Mouse (Mus musculus) neural tube, embryonic 14.5 days (tissue): ENCODE results near the gene Vav2. TPM values are rescaled to one million over a fixed set of nuclear protein-coding genes. Genes with fewer than 3 reads are reported as not detected.

Source experiments
- ATAC-seq: fragments of 200-750 bp; cut with Nextera tagmentation; 2 replicates; pipeline ENCODE4 v1.8.0; 2017; ENCODE audit warnings: low read depth, mild to moderate bottlenecking, moderate TSS enrichment, moderate library complexity
- H3K27ac ChIP-seq: fragments of 300-500 bp; sonication (generic); 2 replicates; pipeline ENCODE4 v1.5.1; 2014; ENCODE audit warnings: low read depth, mild to moderate bottlenecking, control low read depth, low read length, moderate library complexity, mixed read lengths
- H3K27me3 ChIP-seq: fragments of 300-500 bp; sonication (generic); 2 replicates; pipeline ENCODE4 v1.6.1; 2014; ENCODE audit warnings: low read length; ENCODE audit not compliant: control insufficient read depth, insufficient read depth
- H3K36me3 ChIP-seq: fragments of 300-500 bp; sonication (generic); 2 replicates; pipeline ENCODE4 v1.6.1; 2014; ENCODE audit warnings: low read length, mixed read lengths; ENCODE audit not compliant: control insufficient read depth, insufficient read depth
- H3K4me1 ChIP-seq: fragments of 300-500 bp; sonication (generic); 2 replicates; pipeline ENCODE4 v1.6.1; 2014; ENCODE audit warnings: low read length; ENCODE audit not compliant: control insufficient read depth, insufficient read depth
- H3K4me2 ChIP-seq: fragments of 300-500 bp; sonication (generic); 2 replicates; pipeline ENCODE4 v1.6.1; 2014; ENCODE audit warnings: mild to moderate bottlenecking, low read depth, low read length, control low read depth
- H3K4me3 ChIP-seq: fragments of 300-500 bp; sonication (generic); 2 replicates; pipeline ENCODE4 v1.5.1; 2014; ENCODE audit warnings: low read depth, low read length, control low read depth, mixed read lengths
- H3K9ac ChIP-seq: fragments of 300-500 bp; sonication (generic); replicated peaks from 2 replicates; pipeline ENCODE4 v1.6.1; 2014; ENCODE audit warnings: low read depth, mild to moderate bottlenecking, control low read depth, low read length, mixed read lengths
- H3K9me3 ChIP-seq: fragments of 300-500 bp; sonication (generic); 2 replicates; pipeline ENCODE4 v1.6.1; 2016; ENCODE audit warnings: low read length; ENCODE audit not compliant: control insufficient read depth
- WGBS: fragments of 180-500 bp; shearing (Covaris S2); extraction: QIAGEN DNeasy Blood & Tissue Kit; methylation state at CpG from one replicate; pipeline ENCODE4 v1.1.7; 2014; 5-methylcytosine and 5-hydroxymethylcytosine counted together
- polyA plus RNA-seq: library from polyadenylated mRNA; unstranded; fragments of >200 nt; fragmentation: Nextera tagmentation; extraction: Ambion mirVana; gene quantifications from 2 replicates; pipeline ENCODE4 v1.2.1, GENCODE M21; 2014

Vav2 gene
- polyA plus RNA-seq, 1 experiment from 2014 or later: 14.5 TPM

DNA sequence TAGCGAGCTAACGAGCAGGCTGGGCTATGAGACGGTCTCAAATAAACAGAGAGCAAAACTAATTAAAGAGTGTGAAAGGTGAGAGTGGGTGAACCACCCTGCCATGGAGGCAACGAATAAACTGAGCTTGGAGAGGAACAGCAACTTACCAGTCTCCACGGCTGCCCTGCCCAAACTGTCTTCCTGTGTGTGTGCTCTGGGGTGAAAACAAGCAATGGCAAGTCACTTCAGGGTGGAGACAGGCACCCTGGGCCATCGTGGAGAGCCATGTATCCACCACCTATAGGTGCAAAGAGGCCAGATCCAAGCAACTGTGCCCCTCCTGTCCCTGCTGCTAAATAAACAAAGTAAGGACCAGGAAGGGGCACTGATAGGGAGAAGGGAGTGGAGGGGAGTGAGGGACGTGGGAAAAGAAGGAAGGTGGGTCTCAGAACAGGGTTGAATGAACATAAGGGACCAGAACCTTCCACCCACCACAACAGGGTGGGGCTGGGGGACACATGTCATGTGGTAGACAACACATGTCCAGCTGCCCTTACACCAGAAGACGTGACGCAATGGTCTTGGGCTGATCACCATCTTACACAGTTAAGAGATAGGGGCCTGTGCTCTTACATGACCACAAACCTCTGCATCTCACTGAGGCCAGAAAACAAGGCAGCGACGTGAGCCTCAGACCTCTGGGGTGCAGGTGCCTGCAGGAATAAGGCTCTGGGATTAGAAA, 11.6 kb downstream of the Vav2 start:
- Histone ChIP-seq H3K4me1 (peaks cover 58% of the 10 kb centered on the region), H3K36me3 (no peaks in the 10 kb centered on the region), H3K9ac (0 out of 2 replicates have a peak overlapping the region, but pooled peaks have one; percentile 16), H3K27me3 (no peaks in the 10 kb centered on the region), H3K4me2 (no peak overlapping the region), H3K4me3 (no peak overlapping the region), H3K27ac (peak overlapping the region; percentile 53; the same call in 1 of the 2 replicates), H3K9me3 (no peaks in the 10 kb centered on the region)
- WGBS: 56% methylated on average over 11 of the region's 11 CpGs
- ATAC-seq: no peak

DNA sequence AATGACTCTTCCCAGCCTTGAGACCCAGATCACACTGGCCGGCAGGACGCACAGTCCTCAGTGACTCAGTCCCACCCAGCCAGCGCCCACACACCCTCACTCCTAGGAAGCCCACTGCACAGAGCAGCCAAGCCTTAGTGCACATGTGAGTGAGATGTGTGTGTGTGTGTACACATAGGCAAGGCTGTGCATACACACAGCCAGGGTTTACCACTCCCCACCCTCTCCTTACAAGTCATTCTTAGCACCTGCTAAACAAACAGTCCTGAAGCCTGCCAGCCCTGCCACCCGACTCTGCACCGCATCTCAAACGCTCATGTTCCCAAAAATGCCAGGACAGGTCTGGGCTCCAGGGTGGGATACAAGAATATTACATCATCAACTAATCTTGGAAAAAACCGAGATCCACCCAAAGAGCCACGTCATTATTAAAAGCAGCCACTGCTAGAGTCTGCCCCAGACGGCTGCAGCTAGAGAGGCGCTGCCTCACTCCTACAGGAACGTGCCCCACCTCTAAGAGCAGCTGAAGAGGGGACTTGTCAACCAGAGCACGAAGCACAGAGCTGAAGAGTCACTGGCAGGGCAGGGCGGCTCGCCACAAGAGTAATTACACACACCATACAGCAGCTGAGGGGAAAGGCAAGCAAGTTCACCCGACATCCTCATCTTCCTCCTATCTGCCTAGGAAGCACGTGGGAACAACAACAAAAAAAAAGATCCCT, 12.7 kb downstream of the Vav2 start:
- Histone ChIP-seq H3K27me3 (no peaks in the 10 kb centered on the region), H3K4me2 (peak overlapping the region; percentile 3; the same call in 1 of the 2 replicates), H3K27ac (peak overlapping the region; percentile 69), H3K9ac (no peak overlapping the region), H3K4me3 (no peak overlapping the region), H3K9me3 (no peaks in the 10 kb centered on the region), H3K4me1 (peaks cover 58% of the 10 kb centered on the region), H3K36me3 (no peaks in the 10 kb centered on the region)
- peak; percentile 70 for ATAC-seq
- 13% methylated on average over 16 of the region's 16 CpGs for WGBS

DNA sequence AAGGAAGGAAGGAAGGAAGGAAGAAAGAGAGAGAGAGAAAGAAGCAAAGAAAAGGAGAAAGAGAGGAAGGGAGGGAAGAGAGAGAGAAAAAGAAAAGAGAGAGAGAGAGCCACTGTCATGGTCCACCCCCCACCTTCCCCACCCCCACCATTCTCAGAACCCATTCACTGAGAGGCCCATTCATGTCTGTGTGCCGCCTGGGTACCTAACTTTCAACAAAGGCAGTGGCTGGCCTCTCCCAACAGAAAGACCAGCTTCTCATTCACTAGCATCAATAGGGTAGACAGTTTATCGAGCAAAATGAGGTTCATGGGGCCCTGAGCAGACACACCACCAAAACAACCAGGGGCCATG, 13.3 kb downstream of the Vav2 start:
- Histone ChIP-seq H3K27ac (peak overlapping the region; percentile 69; the same call in 1 of the 2 replicates), H3K27me3 (no peaks in the 10 kb centered on the region), H3K9me3 (no peaks in the 10 kb centered on the region), H3K4me1 (peaks cover 59% of the 10 kb centered on the region), H3K4me2 (no peak overlapping the region), H3K4me3 (no peak overlapping the region), H3K36me3 (no peaks in the 10 kb centered on the region), H3K9ac (no peak overlapping the region)
- no peak for ATAC-seq
- 10% methylated on average over 2 of the region's 2 CpGs for WGBS

DNA sequence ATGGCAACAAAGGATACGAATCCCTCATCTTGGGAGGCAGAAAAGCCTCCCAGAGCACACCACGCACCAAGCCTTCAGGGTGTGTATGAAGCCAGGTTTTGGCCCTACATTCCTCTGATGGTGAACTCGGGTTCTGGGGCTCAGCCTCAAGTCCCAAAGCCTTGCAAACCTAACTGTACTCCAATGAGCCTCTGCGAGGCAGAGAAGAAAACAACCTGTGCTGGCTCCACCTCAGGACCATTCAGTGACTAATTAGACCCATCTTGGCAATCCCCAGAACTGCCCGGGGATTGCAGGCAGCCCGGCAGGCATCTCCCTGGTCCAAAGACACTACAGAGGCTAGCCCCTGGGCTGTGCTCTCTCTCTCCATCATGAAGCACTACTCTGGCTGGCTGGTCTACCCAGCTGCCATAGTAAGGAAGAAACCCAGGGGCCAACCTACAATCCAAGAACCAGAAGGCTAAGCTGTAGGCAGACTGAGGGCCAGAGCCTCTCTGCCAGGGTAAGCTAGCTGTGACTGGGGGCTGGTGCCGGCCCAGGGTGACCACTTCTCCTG, 14.5 kb downstream of the Vav2 start:
- H3K27ac ChIP-seq: peak overlapping the region; percentile 74
- H3K4me1 ChIP-seq: peaks cover 58% of the 10 kb centered on the region
- no peaks in the 10 kb centered on the region for H3K36me3 ChIP-seq
- H3K27me3 ChIP-seq: no peaks in the 10 kb centered on the region
- no peak overlapping the region for H3K9ac ChIP-seq
- no peak overlapping the region for H3K4me3 ChIP-seq
- H3K9me3 ChIP-seq: no peaks in the 10 kb centered on the region
- WGBS: 8% methylated on average over 7 of the region's 7 CpGs
- ATAC-seq: no peak
- H3K4me2 ChIP-seq: no peak overlapping the region

DNA sequence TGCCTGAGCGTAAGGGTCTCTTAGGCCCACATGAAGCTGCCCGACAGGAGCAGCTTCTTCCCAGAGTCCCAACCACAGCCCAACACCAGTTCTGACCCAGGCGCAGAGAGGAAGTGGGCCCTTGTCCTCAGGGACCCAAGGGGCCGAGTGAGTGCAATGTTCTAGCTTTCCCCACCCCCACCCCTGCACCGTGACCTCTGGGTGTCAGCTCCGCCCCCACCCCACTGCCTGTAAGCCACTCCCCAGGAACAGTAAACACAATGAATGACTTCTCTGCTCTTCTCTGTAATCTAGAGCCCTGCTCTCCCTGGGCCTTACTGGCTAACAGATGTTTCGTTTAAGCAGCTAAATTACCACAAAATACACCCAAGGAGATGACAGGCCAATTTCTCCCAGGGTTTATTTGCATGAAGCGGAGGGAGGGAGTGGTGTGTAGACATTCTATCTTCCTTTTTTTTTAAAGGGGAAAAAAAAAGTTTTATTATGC, 15.1 kb downstream of the Vav2 start:
- WGBS: 7% methylated on average over 8 of the region's 8 CpGs
- ATAC-seq: peak; percentile 28; the same call in 1 of the 2 replicates
- Histone ChIP-seq H3K9me3 (no peaks in the 10 kb centered on the region), H3K27me3 (no peaks in the 10 kb centered on the region), H3K9ac (no peak overlapping the region), H3K4me2 (no peak overlapping the region), H3K4me3 (no peak overlapping the region), H3K4me1 (peaks cover 58% of the 10 kb centered on the region), H3K27ac (peak overlapping the region; percentile 74), H3K36me3 (no peaks in the 10 kb centered on the region)

DNA sequence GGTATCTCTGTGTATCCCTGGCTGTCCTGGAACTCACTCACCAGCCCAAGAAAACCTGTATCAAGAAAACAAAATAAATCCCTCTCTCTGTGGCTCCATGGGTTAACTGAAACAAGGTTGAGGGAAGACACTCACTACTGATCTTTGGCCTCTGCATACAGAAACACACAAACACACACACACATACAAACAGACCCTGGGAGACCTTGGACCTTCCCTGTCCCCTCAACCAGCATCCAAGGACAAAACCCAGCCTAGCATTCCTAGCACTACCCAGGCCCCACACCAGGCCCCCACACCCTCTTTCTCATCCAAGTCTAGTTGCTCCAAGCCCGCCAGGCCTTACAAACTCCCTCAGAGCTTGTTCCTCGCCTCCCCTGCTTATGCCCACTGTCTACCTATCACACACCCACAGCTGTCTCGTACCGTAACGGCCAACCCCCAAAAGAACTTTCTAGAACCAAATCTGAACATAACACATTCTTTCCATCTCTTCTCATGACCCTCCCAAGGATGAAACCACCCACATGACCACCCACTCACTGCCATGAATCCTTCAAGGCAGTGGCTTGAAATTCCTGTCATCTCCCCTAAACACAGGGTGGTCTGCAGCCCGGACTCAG, 16.2 kb downstream of the Vav2 start:
- Histone ChIP-seq H3K4me1 (peaks cover 50% of the 10 kb centered on the region), H3K4me3 (no peak overlapping the region), H3K36me3 (no peaks in the 10 kb centered on the region), H3K4me2 (no peak overlapping the region), H3K27ac (no peak overlapping the region), H3K9me3 (no peaks in the 10 kb centered on the region), H3K9ac (no peak overlapping the region), H3K27me3 (no peaks in the 10 kb centered on the region)
- WGBS: 83% methylated on average over 6 of the region's 6 CpGs
- ATAC-seq: no peak

DNA sequence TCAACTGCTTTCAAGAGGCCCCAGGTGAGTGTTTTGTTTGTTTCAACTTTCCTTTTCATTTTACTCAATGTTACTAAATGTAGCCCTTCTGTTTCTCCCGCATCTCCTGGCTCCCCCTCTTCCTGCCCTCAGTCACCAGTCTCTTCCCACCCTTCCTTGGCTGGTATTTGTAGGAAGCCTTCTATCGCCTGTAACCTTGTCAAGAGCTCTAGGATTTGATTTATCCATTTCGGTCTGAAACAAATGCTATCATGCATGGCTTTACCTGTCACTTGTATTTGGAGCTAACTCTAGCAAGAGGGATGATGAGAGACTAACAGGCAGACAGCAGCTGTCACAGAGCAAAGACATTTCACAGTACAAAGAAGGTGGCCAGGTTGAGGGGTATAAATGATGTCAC, 18.6 kb downstream of the Vav2 start:
- no peaks in the 10 kb centered on the region for H3K9me3 ChIP-seq
- H3K36me3 ChIP-seq: no peaks in the 10 kb centered on the region
- peaks cover 50% of the 10 kb centered on the region for H3K4me1 ChIP-seq
- H3K4me2 ChIP-seq: no peak overlapping the region
- 70% methylated on average over 3 of the region's 3 CpGs for WGBS
- no peak overlapping the region for H3K27ac ChIP-seq
- no peaks in the 10 kb centered on the region for H3K27me3 ChIP-seq
- no peak for ATAC-seq
- H3K4me3 ChIP-seq: no peak overlapping the region
- no peak overlapping the region for H3K9ac ChIP-seq

DNA sequence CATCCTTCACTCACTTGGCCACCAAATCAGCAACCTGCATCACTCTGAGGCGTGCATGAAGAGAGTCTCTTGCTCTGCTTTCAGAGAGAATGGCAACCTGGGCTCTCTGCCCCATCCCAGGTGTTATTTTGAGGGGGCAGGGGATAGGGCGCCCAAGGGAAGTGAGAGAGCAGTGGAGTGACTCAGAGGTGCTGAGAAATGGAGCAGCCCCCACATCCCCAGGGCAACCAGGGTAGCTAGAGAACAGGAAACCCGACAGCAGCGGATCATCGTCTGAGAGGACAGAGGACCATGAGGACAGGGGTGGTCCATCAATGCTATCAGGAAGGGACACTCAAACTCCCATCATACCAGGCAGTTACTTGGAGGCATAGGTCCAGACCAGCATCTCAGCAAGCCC, 19.9 kb downstream of the Vav2 start:
- Histone ChIP-seq H3K9ac (no peak overlapping the region), H3K27me3 (no peaks in the 10 kb centered on the region), H3K4me1 (peaks cover 39% of the 10 kb centered on the region), H3K9me3 (no peaks in the 10 kb centered on the region), H3K27ac (no peak overlapping the region), H3K4me3 (no peak overlapping the region), H3K36me3 (no peaks in the 10 kb centered on the region), H3K4me2 (no peak overlapping the region)
- 94% methylated on average over 5 of the region's 5 CpGs for WGBS
- ATAC-seq: no peak
